Mouse (Mus musculus) gastrocnemius, postnatal 25 days (tissue): ENCODE data around the gene Cplx2. TPM values are rescaled to one million over a fixed set of nuclear protein-coding genes. Genes with fewer than 3 reads are reported as not detected.

Experiments used
- DNase-seq: peaks from one replicate; pipeline ENCODE4 v3.0.0; 2022
- total RNA-seq, 2 experiments: library from RNA; stranded (reverse); gene quantifications; 1 replicate in 1 of 2; 2 replicates in 1 of 2; pipeline ENCODE4 v1.2.3; 2021

Cplx2 gene
- total RNA-seq, 2 experiments from 2014 or later, result 1.3 to 1.7 TPM

DNA sequence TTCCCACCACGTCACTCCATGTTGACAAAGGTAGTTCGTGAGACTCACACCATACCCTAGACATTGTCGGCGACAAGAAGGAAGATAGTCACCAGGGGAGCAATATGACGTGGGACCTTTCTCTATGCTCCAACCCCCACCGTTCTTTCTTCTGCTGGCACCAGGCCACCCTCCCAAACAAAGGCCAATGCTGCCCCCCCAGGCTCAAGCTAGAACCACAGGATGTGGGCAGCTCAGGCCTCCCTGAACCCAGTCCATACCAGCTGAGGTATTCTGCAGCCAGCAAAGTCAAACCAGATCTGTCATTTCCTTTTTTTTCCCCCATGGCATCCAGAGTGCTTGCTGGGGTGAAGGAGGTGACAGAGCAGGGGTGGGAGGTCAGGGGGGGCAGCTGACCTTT is 3.4 kb upstream of the Cplx2 start:
- DNase-seq, result no peak

DNA sequence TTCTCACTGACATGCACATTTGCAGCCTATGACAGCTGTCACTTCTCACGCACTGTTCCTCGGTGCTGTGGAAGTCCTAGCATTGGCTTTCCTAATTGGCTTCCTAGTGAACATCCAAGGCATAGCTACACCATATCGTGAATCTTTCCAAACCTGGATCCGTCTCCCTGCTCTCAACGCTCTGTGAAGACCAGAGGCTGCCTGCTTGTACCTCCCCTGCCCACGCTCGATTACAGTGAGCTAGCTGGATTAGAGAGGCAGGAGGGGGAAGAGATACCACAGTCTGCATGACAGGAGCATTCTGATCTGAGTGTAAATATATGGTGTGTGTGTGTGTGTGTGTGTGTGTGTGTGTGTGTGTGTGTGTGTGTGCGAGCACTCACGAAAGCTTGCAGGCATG is 3.0 kb upstream of the Cplx2 start:
- no peak for DNase-seq

DNA sequence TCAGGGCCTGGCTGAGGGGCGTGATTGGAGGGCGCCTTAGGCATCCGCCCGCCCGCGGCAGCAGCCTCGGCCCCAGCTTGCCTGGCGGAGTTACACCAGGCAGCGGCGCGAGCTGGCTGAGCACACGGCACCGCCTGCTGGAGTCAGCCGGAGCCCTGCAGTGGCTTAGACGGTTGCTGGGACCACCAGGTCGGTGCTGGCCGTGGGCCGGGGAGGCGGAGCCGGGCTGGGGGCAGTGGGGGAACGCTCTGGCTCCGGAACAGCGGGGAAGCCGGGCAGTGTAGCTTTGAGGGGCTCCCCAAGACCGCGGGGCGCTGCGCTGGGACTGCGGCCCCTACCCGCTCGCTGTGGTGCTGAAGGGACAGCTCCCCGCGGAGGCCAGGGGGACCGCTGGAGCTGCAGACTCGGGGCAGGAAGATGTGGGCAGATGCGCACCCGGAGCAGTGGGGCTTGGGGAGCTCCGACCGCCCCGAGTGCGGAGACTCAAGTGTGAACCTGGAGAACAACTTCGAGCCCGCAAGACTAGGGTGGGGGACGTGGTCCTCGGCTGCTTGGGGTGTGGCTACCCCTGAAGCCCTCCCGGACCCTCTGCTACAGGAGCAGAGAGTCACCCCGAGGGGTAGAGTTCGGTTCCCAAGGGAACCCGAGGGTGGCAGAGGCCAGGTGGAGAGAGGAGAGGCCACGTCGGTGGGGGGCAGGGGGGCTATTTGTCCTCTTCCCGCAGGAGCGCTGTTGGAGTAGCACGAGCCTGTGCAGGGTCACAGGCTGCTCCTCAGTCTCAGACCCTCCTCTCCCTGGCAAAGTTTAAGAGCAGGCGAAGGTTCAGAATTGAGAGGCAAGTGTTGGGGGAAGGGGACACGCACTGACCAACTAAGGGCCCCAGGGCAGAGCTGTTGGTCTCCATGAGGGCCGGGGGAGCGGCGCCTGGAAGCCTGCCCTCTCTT is 510 bp downstream of the Cplx2 start:
- DNase-seq, result peak; percentile 65

DNA sequence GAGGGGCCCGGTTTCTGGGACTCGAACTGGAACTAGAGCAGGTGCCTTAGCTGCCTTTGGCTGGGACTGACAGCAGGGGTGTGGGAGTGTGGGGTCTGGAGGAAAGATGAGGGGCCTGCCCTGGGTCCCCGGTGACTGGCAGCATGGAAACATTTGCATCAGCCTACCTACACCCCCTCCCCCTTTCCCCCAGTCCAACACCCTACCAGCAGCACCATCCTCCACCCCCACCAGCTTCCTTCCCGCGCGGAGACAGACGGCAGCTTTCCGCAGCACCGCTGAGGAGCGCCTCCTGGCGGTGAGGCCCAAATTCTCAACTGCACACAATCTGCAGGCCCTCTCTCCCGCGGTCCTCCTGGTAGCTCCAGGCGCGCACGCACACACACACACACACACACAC is 1.5 kb downstream of the Cplx2 start:
- DNase-seq, result no peak

DNA sequence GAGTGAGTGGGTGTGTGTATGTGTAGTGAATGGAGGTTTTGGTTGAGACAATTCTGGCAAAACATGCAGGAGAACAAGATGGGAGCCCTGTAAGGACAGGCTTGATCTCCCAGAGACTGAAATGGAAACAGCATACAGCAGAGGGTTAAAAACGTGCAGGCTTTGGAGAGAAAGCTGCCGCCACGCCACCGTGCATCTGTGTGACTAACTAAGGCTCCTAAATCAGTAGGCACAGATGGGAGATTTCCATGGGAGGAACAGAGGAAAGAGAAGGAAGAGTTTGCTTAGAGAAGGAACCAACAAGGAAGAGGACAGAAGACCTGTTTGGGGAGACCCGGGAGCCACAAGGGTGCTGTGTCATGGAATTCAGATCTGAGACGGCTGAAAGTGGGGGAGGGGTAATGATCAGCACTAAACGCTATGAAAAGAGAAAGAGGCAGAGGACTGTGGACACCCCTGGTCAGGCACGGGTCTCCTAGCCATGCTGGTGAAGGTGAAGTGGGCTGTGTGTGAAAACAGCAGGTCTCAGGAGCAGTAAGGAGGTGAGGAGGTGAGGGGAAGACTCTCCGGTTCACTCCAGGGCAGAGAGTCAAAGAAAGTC is 3.1 kb downstream of the Cplx2 start:
- no peak for DNase-seq

DNA sequence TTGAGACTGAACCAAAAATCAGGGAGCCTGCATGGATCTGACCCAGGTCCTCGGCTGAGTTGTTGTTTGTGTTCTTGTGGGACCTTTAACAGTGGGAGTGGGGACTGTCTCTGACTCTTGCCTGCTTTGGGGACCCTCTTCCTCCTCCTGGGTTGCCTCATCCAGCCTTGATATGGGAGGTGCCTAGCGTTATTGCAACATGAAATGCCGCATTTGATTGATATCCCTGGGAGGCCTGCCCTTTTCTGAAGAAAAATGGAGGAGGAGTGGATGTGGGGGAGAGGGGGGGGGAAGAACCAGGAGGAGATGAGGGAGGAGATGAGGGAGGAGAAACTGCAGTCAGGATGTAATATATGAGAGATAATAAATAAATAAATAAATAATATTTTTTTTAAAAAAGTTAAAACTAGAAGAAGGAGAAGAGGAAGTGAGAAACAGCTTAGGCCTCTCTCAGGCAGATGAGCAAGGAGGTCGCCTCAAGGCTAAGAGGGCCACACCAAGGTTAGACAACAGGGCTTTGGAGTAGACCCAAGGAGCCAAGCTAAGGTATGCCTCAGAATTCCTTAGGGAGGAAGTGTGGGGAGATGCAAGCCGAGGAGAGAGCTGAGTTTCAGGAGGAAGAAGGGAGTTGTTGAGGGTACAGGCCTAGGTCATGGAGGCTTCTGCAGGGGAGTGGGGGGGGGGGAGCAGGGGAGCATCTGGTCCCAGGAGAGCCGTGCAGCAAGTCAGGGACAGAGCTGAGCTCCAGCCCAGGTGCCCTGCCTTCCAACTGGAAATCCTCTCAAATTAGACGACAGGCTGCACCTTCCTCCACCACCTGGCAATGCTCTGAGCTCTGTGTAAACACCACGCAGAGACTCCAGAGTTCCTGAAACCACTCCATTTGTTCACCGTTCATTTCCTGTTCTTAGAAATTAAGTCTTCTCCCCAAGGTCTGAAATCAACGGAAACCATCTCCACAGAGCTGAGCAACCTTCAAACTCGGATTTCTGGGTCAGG is 4.6 kb downstream of the Cplx2 start:
- no peak for DNase-seq

DNA sequence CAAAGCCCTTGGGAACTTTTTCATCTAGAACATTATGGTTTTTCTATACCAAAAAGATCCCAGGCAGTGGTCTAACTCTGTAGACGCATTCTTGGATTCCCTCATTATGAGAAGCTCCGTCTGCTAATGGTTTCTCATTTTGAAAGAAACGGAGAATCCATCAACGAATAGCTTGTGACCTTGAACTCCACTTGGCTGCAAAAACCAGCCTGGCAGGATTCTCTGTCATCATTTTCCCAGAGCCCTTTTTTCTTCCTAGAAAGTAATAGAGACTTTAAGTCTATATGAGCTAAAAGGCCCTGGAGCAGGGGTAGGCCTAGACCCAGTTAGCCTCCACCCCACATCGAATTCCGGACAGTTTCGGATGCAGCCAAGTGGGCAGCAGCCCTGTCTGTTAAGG is 5.6 kb downstream of the Cplx2 start:
- DNase-seq, result no peak

DNA sequence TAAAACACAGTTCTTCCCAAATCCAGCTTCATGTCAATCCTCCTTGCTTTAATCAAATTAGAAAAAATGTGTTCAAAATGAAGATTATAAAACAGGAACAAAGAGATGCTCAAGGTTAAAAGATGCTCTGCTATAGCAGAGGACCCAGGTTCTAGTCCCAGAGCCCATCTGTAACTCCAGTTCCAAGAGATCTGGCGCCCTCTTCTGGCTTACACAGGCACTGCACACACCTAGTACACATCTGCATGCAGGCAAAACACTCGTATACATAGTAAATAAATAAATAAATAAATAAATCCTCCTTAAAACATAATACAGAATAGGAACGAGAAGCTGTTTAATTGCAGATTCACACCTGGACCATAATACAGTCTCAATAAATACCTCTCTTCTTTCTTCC is 6.9 kb downstream of the Cplx2 start:
- DNase-seq, result no peak

DNA sequence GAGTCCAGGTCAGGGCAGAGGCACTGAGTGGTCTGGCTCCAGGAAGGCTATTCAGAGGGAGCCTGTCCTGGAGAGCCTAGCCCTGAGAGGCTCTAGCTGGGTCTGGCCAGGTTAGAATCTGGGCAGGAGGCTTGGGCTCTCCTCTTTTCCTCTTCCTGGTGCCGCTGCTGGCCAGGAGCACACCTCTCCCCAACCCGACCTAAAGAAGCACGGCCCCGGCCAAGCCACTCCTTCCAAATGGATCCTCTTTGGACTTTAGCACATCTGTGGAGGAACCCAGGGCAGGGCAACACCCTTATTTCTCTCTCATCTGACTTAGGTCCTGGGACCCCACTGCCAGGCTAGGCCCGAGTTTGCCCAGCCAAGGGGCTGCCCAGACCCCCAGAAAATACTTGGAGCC is 9.3 kb downstream of the Cplx2 start:
- DNase-seq, result no peak

DNA sequence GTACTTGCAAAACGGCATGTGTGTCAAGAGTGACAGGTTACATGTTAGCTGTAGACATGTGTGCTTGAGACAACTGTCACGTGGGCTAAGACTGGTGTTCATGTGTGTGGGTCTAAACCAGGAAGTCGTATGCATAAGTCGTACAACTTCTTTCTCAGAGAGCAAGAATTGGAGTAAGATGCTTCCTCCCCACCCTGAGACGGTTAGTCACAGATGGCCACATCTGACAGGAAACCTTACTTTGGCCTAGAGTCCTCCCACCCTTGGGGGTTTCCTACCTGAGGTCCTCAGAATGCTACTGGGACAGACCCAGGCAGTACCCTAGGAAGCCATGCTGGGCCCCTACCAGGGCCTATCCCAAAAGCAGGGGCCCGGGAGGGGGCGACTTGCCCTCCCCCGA is 10.2 kb downstream of the Cplx2 start:
- no peak for DNase-seq

DNA sequence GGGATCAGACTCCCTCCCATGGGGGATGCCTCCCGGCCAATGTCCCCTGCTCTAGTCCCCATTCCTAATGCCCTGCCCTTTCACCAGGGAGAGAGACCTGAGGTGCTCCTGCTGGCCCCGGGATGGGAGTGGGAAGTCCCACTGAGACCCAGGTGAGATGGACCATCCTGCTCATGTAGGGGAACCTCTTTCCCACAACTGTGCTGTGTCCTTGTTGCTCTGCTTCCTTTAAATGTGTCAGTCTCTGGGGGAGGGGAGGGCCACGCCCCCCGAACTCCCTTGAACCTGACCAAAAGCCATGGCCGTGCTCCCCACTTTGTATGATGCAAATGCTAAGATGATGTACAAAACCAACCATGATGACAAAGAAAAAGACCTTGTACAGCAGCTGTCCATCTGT is 12.4 kb downstream of the Cplx2 start:
- no peak for DNase-seq

DNA sequence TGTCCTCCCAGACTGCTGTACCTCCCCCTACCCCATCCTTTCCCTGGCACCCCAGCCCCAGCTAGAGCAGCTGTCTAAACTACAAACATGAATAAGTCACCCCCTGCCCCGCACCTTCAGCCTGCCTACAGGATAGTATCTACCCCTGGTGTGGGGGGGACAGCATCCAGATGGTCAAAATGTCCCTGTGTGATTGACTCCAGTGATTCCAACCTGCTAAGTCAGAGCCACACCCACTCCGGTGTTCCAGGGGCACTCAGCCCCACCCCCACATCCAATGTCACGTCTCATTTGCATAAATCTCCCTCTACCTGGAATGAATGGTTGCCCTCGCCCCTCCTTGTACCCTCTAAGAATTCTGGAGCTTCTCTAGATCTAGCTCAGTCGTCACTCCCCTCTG is 13.4 kb downstream of the Cplx2 start:
- no peak for DNase-seq

DNA sequence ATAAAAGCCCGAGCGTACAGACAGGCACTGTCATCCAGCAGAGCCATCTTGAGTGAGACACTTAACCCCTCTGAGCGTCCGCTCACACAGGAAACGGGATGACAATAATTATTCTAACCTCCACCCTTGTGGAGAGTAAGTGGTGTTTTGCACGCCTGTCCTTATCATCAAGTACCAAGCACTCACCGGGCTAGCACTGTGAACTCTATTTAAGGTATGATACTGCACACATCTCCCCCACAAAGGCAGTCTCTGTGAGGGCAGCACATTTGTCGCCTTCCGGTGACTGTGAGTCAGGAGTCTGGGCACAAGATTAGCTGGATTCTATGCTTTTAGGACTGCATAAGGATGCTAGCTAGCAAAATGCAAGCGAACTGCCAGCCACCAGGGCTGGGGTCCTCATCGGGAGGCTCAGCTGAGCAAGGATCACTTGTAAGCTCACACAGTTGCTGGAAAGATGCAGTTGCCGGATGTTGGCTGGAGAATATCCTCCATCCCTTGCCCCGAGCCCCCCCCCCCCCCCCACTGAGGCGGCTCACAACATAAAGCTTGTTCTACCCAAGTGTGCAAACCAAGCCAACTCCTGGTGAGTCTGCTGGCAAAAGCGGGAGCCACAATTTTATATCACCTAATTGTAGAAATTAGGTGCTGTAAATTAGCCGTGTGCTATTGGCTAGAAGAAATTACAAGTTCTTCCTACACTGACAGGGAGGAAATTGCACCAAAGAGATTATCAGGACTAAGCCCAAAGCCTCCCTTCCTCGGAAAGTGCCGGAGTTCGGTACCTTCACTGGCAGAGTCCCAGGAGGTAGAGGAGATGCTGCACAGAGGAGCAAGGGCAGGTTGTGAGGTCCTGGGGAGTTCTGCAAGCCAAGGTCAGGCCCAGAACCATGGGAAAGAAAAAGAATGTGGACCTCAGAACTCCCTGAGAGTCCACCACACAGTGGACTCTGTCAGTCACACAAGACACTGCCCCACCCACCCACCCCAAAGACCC is 14.2 kb downstream of the Cplx2 start:
- DNase-seq, result no peak

DNA sequence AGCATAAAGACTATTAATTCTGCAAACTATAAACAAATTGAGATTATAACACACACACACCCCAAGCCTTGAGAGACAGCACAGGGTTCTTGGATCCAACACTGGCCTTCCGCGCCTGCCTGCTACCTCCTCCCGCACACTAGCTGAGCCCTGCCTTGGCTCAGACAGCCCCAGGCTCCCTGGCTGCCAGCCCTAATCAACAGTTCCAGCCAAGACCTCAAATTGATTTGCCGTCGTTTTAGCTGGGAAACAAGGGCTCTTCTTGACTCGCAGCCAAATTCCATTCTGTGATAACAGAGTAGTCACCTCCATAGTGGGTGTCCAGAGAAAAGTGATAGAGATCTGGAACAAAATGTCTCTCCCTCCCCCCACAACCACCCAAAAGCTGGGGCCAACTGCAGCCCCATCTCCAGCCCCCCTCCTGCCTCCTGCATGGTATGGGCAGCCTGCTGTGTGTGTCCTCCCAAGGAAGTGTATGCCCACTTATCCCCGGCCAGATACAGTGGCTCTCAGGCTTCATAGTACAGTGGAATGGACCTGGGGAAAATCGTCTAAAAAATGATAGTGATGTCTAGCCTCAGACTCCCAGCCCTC is 18.9 kb downstream of the Cplx2 start:
- DNase-seq, result no peak

DNA sequence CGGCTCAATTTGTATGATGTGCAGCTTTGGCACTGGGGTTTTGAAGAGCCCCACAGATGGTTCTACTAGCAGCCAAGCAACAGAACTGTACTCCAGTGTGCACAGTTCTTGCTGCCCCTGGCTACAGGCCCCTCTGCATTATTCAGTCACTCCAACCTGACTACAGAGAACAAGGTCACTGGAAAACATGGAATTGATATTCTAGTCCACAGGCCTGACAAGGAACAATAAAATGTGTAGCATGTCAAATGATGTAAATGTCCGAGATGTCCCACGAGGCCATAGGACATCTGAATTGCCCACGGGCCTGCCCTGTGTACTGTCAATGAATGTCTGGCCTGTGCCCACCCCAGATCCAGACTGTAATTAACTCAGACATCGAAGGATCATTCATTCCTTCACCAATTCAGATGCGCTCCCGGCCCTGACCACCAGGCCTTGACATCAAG is 19.4 kb downstream of the Cplx2 start:
- no peak for DNase-seq

DNA sequence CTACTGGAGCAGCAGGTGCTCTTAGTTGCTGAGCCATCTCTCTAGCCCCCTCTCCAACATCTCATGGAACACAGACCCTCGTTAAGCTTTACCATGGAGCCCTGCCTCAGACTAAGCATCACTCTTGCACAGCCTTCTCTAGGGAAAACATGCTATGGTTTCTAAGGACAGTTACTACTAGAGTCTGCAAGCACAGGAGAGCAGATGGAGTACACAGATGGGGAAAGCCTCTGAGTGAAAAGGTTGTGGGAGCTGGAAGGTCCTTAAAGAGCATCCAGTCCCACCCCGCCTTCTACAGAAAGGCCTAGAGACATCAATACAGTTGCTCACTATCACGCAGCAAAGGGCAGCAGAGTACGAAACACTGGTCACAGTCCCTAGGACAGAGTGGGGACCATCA is 20.2 kb downstream of the Cplx2 start:
- DNase-seq, result no peak

DNA sequence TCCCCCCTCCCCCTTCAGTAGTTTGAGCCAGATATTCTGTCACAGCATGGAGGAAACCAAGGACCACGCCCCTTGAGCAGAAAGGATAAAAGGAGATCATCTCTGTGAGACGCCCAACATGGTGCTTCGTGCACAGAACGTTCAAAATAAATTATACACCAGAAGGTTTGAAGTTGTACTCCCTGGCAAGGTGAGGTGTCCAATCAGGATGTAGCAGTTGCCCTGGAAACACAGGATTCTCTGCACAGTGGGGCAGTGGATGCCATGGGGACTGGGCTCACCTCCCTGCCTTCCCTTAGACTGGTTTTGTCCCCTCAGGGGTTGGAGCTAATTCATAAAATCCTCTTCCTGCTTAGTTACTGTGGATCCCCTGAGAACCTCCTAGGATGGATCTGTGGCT is 25.9 kb downstream of the Cplx2 start:
- no peak for DNase-seq

DNA sequence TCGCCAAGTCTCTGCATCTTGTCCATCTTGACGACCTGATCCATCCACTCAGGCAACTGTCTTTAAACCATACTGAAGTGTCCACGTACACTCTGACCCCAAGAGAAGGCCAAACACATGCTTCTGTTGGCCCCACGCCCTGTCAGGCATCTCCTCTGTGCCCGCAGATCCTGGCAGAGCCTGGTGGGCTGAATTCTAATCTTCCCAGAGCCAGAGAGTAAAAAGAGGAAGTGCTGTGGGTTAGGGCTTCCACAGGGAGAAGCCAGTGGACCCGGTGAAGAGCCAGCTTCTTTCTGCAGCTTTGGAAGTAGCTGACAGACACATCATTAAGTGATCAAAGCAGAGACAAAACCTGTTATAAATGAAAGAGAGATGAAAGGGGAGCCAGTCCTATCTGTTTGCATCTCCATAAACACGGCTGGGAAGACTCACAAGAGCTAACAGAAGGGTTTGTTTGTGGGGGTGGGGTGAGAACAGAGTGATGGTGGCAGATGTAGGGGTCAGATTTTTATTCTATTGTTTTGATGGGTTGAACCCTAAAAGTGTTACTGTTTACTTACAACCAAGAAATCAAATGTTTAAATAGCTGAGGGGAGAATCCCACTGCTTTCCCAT is 29.5 kb downstream of the Cplx2 start:
- no peak for DNase-seq

DNA sequence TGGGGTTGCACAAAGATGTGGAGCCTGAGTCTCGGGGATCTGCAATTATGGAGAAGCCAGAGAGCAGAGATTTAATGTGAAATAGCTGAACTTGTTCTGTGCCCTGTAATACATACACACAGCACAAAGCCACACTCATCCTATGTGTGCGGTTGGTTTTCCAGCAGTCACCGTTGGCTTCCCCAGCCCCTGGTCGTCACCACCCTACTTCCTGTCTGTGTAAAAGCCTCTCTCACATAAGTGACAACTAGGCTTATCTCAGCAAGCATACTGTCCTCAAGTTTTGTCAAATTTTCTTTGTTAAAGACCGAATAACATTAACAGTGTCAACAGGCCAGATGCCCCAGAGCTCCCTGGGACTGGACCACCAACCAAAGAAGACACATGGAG is 30.0 kb downstream of the Cplx2 start:
- no peak for DNase-seq

DNA sequence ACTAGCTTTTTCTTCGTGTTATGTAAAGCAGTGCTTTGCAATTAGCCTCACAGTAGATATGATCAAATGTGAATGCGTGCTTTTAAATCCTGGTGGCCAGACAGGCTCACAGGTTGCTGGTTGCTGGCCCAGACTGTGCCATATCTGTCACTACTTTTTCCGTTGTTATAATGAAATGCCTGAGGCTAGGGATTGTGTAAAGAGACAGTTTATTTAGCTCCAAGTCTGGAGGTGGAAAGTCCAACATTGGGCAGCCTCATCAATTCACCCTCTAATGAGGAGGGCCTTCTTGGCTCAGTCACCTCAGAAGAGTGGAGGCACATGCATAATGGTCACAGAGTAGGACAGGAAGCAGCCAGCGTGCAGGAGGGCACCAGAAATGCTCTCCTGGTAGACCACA is 31.2 kb downstream of the Cplx2 start:
- DNase-seq, result no peak
